Mouse (Mus musculus): ENCODE measurements around the gene Pawr. TPM values are rescaled to one million over a fixed set of nuclear protein-coding genes. Genes with fewer than 3 reads are reported as not detected.
A peak's percentile ranks its signal among the peaks of the same experiment; 100 is the strongest.
"Not testable (repeated sequence)": the region's sequence is repeated elsewhere in the genome, so short reads cannot be mapped to it uniquely, and the experiment has no call there.

Gene Pawr
- polyA plus RNA-seq, 1 experiment from 2014 or later: 7.6 TPM

DNA sequence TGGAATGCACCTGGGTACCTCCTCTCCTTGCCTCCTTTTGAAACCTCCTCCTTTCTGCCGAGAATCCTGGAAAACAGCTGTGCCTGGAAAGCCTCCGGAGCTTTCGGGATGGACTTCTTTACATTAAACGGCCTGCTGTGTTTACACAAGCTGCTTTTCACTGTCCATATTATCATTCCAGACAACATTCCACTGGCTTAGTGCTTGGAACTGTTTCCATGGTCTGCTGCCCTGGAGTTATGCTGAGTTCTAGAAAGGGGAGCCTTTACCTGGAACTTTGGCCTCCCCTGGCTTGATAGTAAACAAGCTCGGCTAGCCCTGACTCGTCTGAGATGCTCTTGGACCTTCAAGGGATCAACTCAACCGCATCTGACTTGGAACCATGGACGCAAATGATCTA is 104.4 kb downstream of the Pawr start:
- WGBS: 42% methylated on average over 8 of the region's 8 CpGs
- H3K4me3 ChIP-seq: no peak overlapping the region
- H3K27me3 ChIP-seq (replicated peaks; ENCODE audit: low read depth, poor library complexity, severe bottlenecking): no peaks in the 10 kb centered on the region
- H3K36me3 ChIP-seq (replicated peaks): no peaks in the 10 kb centered on the region
- no peak overlapping the region for H3K27ac ChIP-seq (replicated peaks)
- peak; percentile 12 for DNase-seq (ENCODE audit: low spot score)
- peaks cover 46% of the 10 kb centered on the region for H3K4me1 ChIP-seq
- H3K9me3 ChIP-seq: no peaks in the 10 kb centered on the region

DNA sequence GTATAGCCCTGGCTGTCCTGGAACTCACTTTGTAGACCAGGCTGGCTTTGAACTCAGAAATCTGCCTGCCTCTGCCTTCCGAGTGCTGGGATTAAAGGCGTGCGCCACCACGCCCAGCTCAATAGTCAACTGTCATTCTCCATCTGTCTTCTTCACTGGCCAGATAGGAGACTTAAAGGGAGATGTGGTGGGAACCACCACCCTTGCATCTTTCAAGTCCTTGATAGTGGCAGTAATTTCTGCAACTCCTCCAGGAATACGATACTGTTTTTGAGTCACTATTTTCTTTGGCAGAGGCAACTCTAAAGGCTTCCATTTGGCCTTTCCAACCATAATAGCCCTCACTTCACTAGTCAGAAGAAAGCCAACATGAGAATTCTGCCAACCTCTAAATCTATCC is 108.3 kb downstream of the Pawr start:
- WGBS: 93% methylated on average over 5 of the region's 5 CpGs
- H3K4me1 ChIP-seq: peaks cover 24% of the 10 kb centered on the region
- H3K27me3 ChIP-seq (replicated peaks; ENCODE audit: low read depth, poor library complexity, severe bottlenecking); H3K27ac ChIP-seq (replicated peaks); DNase-seq (ENCODE audit: low spot score); H3K4me3 ChIP-seq; H3K36me3 ChIP-seq (replicated peaks); H3K9me3 ChIP-seq: not testable (repeated sequence)

DNA sequence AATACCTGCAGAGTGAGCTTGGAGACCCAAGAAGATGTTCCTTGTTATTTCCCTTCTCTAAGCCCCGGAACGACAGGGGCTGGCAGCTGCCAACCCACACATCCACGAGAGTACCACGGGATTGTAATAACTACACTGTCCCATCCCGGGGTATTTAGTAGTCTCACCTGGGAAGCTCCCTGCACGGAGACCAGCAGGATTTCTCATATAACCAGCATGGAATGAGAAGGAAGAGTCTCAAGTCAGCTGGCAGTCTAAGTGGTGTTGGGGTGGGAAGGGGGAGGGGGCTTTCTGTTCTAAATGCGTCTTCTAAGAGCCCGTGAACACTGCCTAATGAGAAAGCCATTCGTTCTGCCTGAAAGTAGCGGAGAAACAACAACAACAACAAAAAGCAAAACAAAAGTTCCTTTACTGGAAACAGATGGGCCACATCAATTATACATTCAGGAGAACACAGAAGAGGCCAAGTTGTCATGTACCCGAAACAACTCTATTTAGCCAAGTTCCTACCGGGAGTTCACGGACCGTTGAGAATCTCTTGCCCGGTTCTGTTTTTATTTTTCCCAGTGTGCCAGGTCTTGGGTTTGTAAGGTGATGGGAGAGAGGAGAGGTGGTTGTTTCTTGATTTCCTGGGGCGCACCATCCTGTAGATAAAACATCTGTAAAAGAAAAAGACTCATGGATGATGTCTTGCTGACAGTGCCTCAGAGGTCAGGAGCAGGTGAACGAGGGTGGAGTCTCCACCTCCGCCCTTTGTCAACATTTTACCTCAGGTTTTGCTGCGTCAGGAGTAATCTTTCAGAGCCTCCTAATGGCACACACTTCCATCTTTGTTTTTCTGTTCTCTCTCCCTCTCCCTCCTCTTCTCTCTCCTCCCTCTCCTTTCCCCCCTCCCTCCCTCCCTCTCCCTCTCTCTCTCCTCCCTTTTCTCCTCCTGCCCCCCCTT is 112.3 kb downstream of the Pawr start:
- DNase-seq (ENCODE audit: low spot score): no peak
- Histone ChIP-seq H3K27ac (replicated peaks) (no peak overlapping the region), H3K4me1 (peaks cover 24% of the 10 kb centered on the region), H3K27me3 (replicated peaks; ENCODE audit: low read depth, poor library complexity, severe bottlenecking) (no peaks in the 10 kb centered on the region), H3K4me3 (no peak overlapping the region), H3K9me3 (no peaks in the 10 kb centered on the region), H3K36me3 (replicated peaks) (no peaks in the 10 kb centered on the region)
- WGBS: 69% methylated on average over 19 of the region's 19 CpGs

DNA sequence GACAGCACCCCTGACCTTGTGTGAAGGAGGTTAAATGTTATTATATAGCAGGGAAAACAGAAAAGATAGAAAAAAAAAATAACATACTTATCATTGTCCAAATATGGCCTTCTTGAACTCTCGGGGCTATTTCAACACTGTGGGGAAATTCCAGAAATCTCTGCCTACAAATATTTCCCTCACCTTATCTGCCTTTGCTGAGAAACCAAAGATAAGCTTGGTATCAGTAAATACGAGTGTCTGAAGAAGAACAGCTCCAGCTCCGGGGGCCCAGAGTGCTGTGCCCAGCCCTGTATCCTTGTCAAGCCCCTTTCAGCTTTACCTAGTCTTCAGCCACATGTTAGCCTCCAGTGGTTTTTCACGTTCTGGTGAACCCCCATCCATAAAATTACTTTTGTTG is 113.2 kb downstream of the Pawr start:
- 63% methylated on average over 4 of the region's 4 CpGs for WGBS
- H3K27me3 ChIP-seq (replicated peaks; ENCODE audit: low read depth, poor library complexity, severe bottlenecking): no peaks in the 10 kb centered on the region
- H3K27ac ChIP-seq (replicated peaks): no peak overlapping the region
- no peaks in the 10 kb centered on the region for H3K9me3 ChIP-seq
- no peak overlapping the region for H3K4me3 ChIP-seq
- H3K36me3 ChIP-seq (replicated peaks): no peaks in the 10 kb centered on the region
- H3K4me1 ChIP-seq: peaks cover 24% of the 10 kb centered on the region
- DNase-seq (ENCODE audit: low spot score): no peak

DNA sequence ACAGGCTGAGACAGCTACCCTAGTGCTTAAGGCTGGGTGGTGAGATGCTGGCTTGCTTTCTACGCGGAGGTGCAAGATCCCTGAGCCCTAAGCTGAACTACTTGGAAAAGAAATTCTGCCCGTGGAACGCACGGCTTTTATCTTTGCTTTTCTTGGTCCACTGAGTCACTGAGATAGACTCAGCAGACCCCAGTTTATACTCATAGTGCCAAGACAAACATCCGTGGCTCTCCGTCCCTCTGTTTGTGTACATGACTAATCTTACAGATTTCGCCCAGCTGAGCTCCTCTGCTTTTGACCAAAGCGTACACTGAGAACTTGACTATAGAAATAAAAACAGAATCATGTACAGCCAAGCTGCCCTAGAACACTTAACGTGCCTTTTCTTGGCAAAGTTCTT is 113.7 kb downstream of the Pawr start:
- WGBS: 70% methylated on average over 10 of the region's 10 CpGs
- Histone ChIP-seq H3K27me3 (replicated peaks; ENCODE audit: low read depth, poor library complexity, severe bottlenecking) (no peaks in the 10 kb centered on the region), H3K27ac (replicated peaks) (0 out of 2 replicates have a peak overlapping the region, but pooled peaks have one; percentile 24), H3K4me3 (peak overlapping the region; percentile 57), H3K4me1 (peaks cover 24% of the 10 kb centered on the region), H3K36me3 (replicated peaks) (no peaks in the 10 kb centered on the region), H3K9me3 (no peaks in the 10 kb centered on the region)
- no peak for DNase-seq (ENCODE audit: low spot score)

DNA sequence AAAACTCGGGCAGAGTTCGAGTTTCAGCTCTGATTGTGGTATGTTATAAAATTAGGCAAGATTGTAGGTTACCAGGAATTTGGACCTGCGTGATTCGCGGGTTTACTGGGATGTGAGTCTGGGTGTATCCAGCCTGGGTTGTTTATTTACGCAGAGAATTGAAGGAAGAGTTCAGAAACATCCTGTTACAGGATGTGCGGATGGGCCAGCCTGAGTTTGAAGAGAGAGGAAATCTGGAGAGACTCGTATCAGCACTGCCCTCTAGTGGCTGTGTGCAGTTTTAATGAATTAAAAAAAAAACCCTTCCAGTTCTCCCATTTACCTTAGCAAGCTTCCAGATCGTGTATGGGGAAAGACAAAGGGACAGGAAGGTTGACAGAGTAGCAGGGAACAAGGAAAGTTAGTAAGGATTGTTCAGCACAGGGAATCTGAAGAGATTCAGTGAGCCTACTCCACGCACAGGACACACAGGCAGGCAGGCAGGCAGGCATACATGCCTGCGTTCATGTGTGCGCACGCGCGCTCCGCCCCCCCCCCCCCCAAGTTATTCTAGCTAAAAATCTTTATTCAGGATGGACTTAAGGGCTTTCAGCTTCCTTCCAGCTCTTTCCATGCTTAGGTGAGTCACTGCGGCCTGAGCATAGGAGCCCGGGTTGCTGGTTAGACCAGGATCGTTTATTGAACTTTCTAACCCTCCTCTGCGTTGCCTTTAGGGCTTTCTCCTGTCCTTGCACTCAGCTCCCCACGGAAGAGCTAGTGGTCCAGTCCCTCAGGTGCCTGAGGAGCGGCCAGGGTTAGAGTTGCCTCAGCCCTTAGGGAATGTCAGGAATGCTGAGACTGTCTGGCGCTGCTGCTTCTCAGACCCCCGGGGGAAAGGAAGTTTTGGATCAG is 114.4 kb downstream of the Pawr start:
- peak overlapping the region; percentile 81 for H3K27ac ChIP-seq (replicated peaks)

DNA sequence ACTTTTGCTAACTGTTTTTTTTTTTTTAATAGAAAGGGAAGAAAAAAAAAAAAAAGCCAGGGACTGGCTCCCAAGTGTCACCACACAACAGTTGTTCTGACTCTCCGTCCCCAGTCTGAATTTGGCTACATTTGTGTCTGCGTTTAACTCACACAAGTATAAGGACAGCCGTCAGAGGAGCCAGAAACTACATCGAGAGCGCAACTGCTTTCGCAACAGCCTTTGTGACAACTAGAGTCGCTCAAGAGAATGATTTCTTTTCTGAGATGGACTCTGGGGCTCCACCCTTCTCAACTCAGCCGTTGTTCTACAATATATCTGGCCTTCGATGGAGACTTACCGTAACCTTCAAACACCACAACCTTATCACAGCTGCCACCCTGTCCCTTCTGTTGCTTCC is 115.3 kb downstream of the Pawr start:
- 85% methylated on average over 10 of the region's 10 CpGs for WGBS
- DNase-seq (ENCODE audit: low spot score): no peak
- no peak overlapping the region for H3K27ac ChIP-seq (replicated peaks)
- no peaks in the 10 kb centered on the region for H3K9me3 ChIP-seq
- no peaks in the 10 kb centered on the region for H3K36me3 ChIP-seq (replicated peaks)
- H3K4me3 ChIP-seq: no peak overlapping the region
- H3K4me1 ChIP-seq: peaks cover 24% of the 10 kb centered on the region
- no peaks in the 10 kb centered on the region for H3K27me3 ChIP-seq (replicated peaks; ENCODE audit: low read depth, poor library complexity, severe bottlenecking)

More for the DNA sequence above, 114.4 kb downstream of the Pawr start:
- Histone ChIP-seq H3K9me3 (no peaks in the 10 kb centered on the region), H3K4me3 (peak overlapping the region; percentile 57), H3K36me3 (replicated peaks) (no peaks in the 10 kb centered on the region), H3K27me3 (replicated peaks; ENCODE audit: low read depth, poor library complexity, severe bottlenecking) (no peaks in the 10 kb centered on the region), H3K4me1 (peaks cover 24% of the 10 kb centered on the region)
- DNase-seq (ENCODE audit: low spot score): peak; percentile 70
- WGBS: 10% methylated on average over 24 of the region's 24 CpGs

DNA sequence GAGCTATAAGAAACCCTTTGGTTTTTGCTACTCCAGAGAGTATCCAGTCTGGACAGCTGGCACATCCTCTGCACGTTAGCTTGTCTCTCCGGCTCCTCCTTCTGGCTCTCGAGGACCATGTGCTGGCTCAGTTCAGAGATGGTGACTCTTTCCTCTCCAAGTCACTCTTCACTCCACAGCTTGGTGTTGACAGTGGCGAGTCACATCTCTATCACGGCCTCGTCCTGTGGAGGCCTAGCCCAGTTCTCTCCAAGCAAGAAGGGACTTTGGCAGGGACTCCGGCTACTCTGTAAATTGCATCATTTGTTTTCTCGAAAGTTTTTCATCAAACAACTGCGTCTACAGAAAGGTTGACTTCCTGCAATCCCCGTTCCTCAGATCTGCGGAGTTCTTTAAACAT is 116.5 kb downstream of the Pawr start:
- no peak overlapping the region for H3K4me3 ChIP-seq
- H3K27ac ChIP-seq (replicated peaks): no peak overlapping the region
- no peaks in the 10 kb centered on the region for H3K27me3 ChIP-seq (replicated peaks; ENCODE audit: low read depth, poor library complexity, severe bottlenecking)
- WGBS: 84% methylated on average over 11 of the region's 11 CpGs
- H3K36me3 ChIP-seq (replicated peaks): no peaks in the 10 kb centered on the region
- no peak for DNase-seq (ENCODE audit: low spot score)
- H3K9me3 ChIP-seq: no peaks in the 10 kb centered on the region
- H3K4me1 ChIP-seq: peaks cover 26% of the 10 kb centered on the region

DNA sequence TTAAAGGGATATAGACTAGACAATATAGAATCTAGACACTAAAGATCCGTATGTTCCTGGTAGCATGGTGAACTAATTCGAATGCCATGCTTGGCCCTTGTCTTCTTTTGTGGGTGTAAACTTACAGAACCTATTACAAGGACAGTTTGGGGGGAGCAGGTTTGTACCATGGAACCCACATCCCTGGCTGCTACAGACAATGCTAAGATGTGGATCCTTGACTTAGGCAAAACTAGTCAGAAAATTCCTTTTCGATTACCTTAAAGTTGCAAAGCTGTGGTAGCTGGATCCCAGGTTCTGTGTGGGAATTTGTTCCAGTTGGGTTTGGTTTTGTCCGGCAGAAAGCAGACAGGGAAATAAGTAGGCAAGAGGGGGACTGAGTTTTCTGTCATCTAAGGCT is 118.5 kb downstream of the Pawr start:
- H3K4me3 ChIP-seq: no peak overlapping the region
- no peak overlapping the region for H3K27ac ChIP-seq (replicated peaks)
- no peaks in the 10 kb centered on the region for H3K36me3 ChIP-seq (replicated peaks)
- no peaks in the 10 kb centered on the region for H3K9me3 ChIP-seq
- H3K4me1 ChIP-seq: peaks cover 23% of the 10 kb centered on the region
- H3K27me3 ChIP-seq (replicated peaks; ENCODE audit: low read depth, poor library complexity, severe bottlenecking): no peaks in the 10 kb centered on the region
- WGBS: 84% methylated on average over 4 of the region's 4 CpGs
- DNase-seq (ENCODE audit: low spot score): no peak

DNA sequence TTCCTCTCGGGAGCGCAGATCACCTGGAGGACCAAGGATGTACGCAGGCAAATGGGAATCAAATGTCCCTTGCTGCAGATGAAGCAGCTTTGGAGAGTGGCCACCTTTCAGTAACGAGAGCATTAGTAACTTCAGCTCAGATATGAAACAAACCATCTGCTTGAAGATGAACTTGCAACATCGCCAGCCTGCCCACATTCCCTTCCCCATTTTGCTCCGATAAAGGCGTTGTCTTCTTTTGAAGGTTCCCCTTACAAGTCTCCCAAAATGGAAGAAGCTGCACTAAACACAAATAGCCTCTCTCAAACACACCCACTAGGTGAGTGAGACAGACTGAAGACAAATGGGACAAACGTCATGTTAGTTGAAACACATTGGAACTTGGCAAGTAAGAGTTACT is 119.6 kb downstream of the Pawr start:
- no peak overlapping the region for H3K27ac ChIP-seq (replicated peaks)
- H3K36me3 ChIP-seq (replicated peaks): no peaks in the 10 kb centered on the region
- no peaks in the 10 kb centered on the region for H3K9me3 ChIP-seq
- no peaks in the 10 kb centered on the region for H3K27me3 ChIP-seq (replicated peaks; ENCODE audit: low read depth, poor library complexity, severe bottlenecking)
- 90% methylated on average over 8 of the region's 8 CpGs for WGBS
- DNase-seq (ENCODE audit: low spot score): no peak
- H3K4me3 ChIP-seq: no peak overlapping the region
- peaks cover 14% of the 10 kb centered on the region for H3K4me1 ChIP-seq

DNA sequence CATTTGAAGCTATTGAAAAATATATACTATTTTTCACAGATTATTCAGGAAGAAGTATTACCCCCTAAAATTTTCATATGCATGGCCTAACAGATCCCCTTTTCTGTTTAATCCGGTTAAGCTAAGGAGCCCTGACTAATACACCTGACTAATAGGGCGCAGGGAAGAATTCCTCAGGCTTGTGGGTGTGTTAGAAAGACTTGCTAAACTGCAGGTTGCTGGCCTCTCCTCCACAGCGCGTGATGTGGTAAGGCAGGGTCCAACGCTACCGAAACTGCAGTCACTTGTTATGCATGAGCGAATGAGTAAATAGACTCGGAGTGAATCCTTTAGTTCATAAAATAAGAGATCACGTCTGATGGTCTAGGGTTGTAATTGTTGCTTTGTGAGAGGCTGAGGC is 120.5 kb downstream of the Pawr start:
- 90% methylated on average over 9 of the region's 9 CpGs for WGBS
- Histone ChIP-seq H3K27me3 (replicated peaks; ENCODE audit: low read depth, poor library complexity, severe bottlenecking) (no peaks in the 10 kb centered on the region), H3K9me3 (no peaks in the 10 kb centered on the region), H3K4me1 (peaks cover 10% of the 10 kb centered on the region; the same call in 1 of the 2 replicates), H3K27ac (replicated peaks) (no peak overlapping the region), H3K36me3 (replicated peaks) (no peaks in the 10 kb centered on the region), H3K4me3 (no peak overlapping the region)
- no peak for DNase-seq (ENCODE audit: low spot score)

DNA sequence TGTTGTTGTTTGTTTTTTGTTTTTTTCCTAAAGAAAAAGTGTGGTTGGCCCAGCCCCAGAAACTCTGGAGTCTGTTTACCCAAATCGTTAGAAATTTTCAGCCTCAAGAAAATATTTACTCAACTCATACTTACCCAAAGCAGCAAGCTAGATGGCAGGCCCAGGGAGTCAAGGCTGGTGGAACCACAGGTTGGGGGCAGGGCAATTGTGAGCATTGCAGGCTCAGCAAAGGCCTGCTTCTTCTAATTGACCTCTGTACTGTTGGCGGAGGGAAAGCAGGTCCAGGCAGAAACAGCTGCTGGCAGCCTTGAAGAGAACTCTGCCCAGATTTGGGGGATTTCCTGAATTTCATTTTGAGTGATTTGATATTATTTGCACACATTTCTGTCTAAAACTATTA is 121.6 kb downstream of the Pawr start:
- no peaks in the 10 kb centered on the region for H3K27me3 ChIP-seq (replicated peaks; ENCODE audit: low read depth, poor library complexity, severe bottlenecking)
- no peak overlapping the region for H3K4me3 ChIP-seq
- no peaks in the 10 kb centered on the region for H3K9me3 ChIP-seq
- no peak overlapping the region for H3K27ac ChIP-seq (replicated peaks)
- H3K36me3 ChIP-seq (replicated peaks): no peaks in the 10 kb centered on the region
- 41% methylated on average over 2 of the region's 2 CpGs for WGBS
- peak; percentile 26 for DNase-seq (ENCODE audit: low spot score)
- H3K4me1 ChIP-seq: peaks cover 10% of the 10 kb centered on the region; the same call in 1 of the 2 replicates

Data from embryonic facial prominence, embryonic 10.5 days (tissue).